Mouse (Mus musculus) lung, adult 2 months (tissue): ENCODE results near the gene Nup62. TPM values are rescaled to one million over a fixed set of nuclear protein-coding genes. Genes with fewer than 3 reads are reported as not detected.

Experiments
- DNase-seq: peaks from one replicate; pipeline ENCODE4 v3.0.0; 2022
- H3K4me1 ChIP-seq: fragments of 200-500 bp; 2 replicates; pipeline ENCODE4 v1.6.1; 2011; ENCODE audit warnings: low read length; ENCODE audit not compliant: control insufficient read depth, insufficient read depth
- H3K4me3 ChIP-seq: fragments of 200-500 bp; replicated peaks from 2 replicates; pipeline ENCODE3; 2011; ENCODE audit warnings: low read depth, mild to moderate bottlenecking, control low read depth, low read length; ENCODE audit errors: extremely low read depth
- CTCF ChIP-seq: fragments of 200-500 bp; IDR thresholded peaks from 2 replicates; pipeline ENCODE4 v1.5.1; 2011; ENCODE audit warnings: mild to moderate bottlenecking, low read length, control low read depth; ENCODE audit not compliant: insufficient read depth
- POLR2A ChIP-seq: fragments of 200-500 bp; IDR thresholded peaks from 2 replicates; pipeline ENCODE4 v1.6.1; 2011; ENCODE audit warnings: low read depth, mild to moderate bottlenecking, control low read depth, low read length, borderline replicate concordance; ENCODE audit errors: extremely low read depth
- WGBS: fragments of 180-500 bp; shearing (Covaris S2); methylation state at CpG from one replicate; pipeline ENCODE4 v1.1.7; 2018; 5-methylcytosine and 5-hydroxymethylcytosine counted together
- polyA plus RNA-seq: library from polyadenylated mRNA; depleted of rRNA; stranded (reverse); fragments of >200 nt; gene quantifications from 2 replicates; pipeline ENCODE4 v1.2.3, GENCODE M21; 2012

The Nup62 gene
- polyA plus RNA-seq, 1 experiment: 42.9 TPM

DNA sequence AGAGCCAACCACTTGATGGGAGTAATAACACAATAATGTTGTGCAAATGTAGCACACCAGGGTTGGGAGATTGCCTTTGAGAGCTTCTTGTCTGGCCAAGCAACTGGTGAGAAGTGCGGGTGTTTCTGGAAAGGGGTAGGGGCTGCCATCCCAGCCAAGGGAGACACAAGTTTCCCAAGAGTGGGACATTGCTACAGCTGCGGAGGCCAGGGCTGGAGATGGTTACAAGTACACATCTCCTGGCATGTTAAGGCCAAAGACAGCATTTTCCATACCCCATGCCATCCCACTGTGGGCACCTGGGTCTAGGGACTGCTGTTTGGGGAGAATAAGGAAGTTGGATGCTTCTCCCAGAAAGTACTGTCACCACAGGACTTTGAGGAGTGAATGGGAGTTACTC lies 37.2 kb downstream of the Nup62 start:
- H3K4me3 ChIP-seq: no peak overlapping the region
- WGBS: 87% methylated on average over 2 of the region's 2 CpGs

DNA sequence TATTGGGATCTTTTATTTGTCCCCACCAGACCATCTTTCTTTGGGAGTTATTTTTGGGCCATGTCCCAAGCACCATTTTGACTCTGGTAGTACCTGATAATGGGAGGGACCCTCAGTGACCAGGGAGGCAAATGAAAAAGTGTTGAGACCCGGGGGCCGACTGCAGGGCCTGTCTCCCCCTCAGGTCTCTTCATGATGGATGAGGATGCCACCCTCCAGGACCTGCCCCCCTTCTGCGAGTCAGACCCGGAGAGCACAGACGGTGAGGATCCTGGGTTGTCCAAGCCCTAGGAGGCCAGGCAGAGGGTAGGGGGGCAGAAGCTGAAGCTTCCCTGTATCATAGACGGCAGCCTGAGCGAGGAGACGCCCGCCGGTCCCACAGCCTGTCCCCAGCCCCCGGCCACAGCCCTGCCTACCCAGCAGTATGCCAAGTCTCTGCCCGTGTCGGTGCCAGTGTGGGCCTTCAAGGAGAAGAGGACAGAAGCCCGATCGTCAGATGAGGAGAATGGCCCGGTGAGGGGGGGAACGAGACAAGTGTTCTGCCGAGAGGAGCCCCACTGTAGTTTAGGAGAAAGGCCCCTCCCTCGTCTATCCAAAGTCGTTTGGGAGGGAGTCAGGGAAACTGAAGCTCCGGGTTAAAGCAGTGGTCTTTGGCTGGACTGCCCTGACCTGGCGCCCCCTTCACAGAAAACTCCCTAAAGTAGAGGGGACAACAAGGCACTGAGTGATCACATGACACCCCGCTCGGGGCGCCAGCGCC lies 37.9 kb downstream of the Nup62 start:
- DNase-seq: no peak
- 14% methylated on average over 26 of the region's 26 CpGs for whole genome bisulfite sequencing
- peaks cover 15% of the 10 kb centered on the region for H3K4me1 ChIP-seq
- H3K4me3 ChIP-seq: peak overlapping the region; percentile 84
- TF ChIP-seq CTCF: no peak
- no peak for TF ChIP-seq POLR2A

More for the DNA sequence above, 37.2 kb downstream of the Nup62 start:
- TF ChIP-seq CTCF (no peak), POLR2A (no peak)
- peaks cover 14% of the 10 kb centered on the region for H3K4me1 ChIP-seq
- DNase-seq: no peak

DNA sequence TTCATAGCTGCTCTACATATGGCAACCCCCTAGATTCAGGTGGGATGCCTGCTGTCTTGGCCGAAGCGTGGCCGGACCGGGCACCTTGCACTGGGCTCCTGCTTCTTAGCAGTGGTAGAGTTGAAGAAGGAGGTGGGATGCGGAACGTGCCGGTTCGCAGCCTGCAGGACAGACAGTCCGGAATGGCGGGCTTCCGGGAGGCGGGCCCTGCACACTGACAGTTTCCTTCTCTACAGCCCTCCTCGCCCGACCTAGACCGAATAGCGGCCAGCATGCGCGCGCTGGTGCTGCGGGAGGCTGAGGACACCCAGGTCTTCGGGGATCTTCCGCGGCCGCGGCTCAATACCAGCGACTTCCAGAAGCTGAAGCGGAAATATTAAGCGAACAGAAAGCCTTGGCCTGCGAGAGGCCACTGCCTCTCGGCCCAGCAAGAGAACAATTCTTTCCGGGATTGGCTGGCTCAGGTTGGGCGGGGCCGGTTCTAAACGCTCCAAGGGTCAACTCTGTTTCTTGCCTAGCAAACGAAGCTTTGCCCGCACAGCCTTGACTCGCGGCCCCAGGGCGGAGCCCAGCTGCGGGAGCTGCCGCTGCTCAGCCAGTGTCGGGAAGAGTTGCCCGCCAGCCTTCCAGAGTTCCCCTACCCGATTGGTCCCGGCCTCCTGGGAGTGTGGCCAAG lies 38.6 kb downstream of the Nup62 start:
- under 1% methylated on average over 45 of the region's 45 CpGs for WGBS
- peak; percentile 89 for DNase-seq
- Histone ChIP-seq H3K4me3 (peak overlapping the region; percentile 84), H3K4me1 (peaks cover 15% of the 10 kb centered on the region)
- no peak for TF ChIP-seq CTCF
- peak; percentile 72; the same call in 1 of the 2 replicates for TF ChIP-seq POLR2A

DNA sequence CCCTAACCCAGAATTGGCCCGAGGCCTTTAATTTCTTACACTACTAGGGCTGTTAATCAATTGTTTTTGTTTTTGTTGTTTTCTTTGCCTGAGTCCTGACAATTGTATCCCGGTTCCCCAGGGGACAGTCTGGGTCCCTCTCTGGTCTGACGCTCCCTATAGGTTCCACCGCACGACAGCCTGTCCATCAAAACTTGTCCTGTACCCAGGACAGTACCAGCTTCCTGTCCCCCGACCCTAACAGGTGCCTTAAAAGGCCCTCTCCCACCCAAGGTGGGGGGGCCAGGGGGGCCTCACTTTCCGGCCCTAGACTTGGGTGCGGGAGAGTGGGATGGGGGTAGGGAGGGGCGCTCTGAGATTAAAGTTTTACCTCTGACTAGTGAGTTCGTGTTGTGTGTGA lies 39.1 kb downstream of the Nup62 start:
- WGBS: 30% methylated on average over 10 of the region's 10 CpGs
- TF ChIP-seq POLR2A (no peak), CTCF (no peak)
- Histone ChIP-seq H3K4me1 (peaks cover 15% of the 10 kb centered on the region), H3K4me3 (peak overlapping the region; percentile 84)
- DNase-seq: no peak

DNA sequence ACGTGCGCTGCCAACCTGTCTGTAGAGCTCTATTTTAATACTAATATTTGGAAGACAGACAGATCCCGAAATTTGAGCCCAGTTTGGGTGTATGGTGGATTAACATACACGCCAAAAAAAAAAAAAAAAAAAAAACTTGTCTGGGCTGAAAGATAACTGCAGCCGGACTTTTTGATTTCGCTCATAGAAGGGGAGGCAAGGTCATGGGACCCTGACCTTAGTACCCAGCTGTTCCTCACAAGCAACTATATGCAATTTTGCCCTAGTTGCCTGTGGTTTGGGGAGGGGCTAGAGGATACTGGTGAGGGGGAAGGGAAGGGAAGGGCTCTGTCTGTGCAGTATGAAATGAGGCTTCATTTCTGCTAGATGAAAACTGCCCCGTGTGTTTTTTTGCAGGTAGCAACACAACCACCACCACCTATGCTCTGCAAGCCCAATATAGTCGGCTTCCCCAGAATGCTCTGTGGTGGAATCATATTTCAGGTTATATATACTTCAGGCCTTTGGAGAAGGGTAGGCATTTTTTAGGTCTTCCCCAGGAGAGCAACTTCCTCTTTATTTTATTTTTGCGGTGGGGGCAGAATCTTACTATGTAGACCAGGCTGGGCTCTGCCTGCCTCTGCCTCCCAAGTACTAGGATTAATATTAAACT lies 40.5 kb downstream of the Nup62 start:
- H3K4me3 ChIP-seq: peak overlapping the region; percentile 21
- peaks cover 10% of the 10 kb centered on the region for H3K4me1 ChIP-seq
- TF ChIP-seq POLR2A: no peak
- TF ChIP-seq CTCF: no peak
- WGBS: 49% methylated on average over 9 of the region's 9 CpGs
- no peak for DNase-seq

DNA sequence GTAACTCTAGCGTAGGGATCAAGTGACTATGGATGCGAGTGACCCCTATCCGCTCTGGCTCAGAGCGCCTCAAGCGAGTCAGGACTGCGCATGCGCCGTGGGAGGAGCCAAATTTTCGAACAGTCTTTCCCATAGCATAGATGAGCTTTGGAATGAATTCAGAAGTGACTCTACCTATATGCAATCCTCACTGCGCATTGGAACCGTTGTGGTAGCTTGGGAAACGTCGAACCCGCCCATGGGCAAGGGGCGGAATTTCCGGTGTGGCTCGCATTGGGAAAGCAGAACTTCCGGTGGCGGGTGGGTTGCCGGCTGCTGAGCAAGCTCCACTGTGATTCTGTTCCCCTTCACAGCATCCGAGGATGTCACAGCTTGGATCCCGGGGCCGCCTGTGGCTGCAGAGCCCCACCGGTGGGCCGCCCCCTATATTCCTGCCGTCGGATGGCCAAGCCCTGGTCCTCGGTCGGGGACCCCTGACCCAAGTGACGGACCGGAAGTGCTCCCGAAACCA lies 41.2 kb downstream of the Nup62 start, which contains the start of gene Pnkp:
TSS of gene Pnkp (plus strand) at position 98 of the 511 bp plus-strand sequence.
- H3K4me3 ChIP-seq: peak within 1 kb of the TSS; percentile 72
- H3K4me1 ChIP-seq: peaks cover 10% of the 10 kb centered on the region
- WGBS: under 1% methylated on average over 32 of the region's 32 CpGs
- peak; percentile 85 for DNase-seq
- TF ChIP-seq POLR2A (peak; percentile 66; the same call in 1 of the 2 replicates), CTCF (no peak)

DNA sequence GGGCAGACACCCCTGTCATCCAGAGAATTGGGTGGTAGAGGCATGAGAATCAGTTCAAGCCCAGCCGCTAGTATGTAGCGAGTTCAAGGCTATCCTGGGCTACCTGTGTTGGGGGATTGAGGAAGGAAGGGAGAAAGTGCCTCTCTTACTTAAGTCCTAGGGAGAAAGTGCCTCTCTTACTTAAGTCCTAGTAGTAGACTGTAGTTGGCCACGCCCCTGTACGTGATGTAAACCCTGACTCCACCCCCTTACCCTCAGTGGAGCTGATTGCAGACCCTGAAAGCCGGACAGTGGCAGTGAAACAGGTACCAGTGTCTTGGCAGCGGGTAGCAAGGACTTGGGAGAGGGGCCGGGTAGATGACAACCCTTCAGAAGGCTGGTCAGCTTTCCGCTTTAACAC lies 42.0 kb downstream of the Nup62 start:
- TF ChIP-seq CTCF (no peak), POLR2A (no peak)
- no peak for DNase-seq
- H3K4me1 ChIP-seq: peaks cover 10% of the 10 kb centered on the region
- WGBS: 30% methylated on average over 8 of the region's 8 CpGs
- H3K4me3 ChIP-seq: peak overlapping the region; percentile 15

DNA sequence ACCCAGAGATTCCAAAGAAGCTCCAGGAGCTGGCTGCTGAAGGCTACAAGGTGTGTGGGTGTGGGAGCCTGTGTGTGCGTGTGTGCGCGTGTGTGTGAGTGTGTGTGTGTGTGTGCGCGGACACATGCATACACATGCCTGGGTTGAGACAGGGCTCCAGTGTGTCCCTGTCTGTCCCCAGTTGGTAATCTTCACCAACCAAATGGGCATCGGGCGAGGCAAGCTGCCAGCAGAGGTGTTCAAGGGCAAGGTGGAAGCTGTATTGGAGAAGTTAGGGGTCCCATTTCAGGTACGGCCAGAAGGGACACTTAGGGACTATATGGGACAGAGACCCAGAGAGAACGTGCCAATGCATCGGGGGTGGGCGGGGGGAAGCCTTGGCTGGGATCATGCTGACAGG lies 44.0 kb downstream of the Nup62 start:
- Histone ChIP-seq H3K4me1 (peaks cover 10% of the 10 kb centered on the region), H3K4me3 (no peak overlapping the region)
- no peak for DNase-seq
- 87% methylated on average over 11 of the region's 11 CpGs for WGBS
- TF ChIP-seq POLR2A (no peak), CTCF (no peak)
